Mouse (Mus musculus): Measurements from ENCODE around the gene Dpy19l1.

- no peak for TF ChIP-seq CTCF (IDR thresholded peaks at IDR 0.05; ENCODE audit: insufficient read depth, low read length)
- TF ChIP-seq POLR2A (IDR thresholded peaks at IDR 0.05; ENCODE audit: borderline replicate concordance, extremely low read depth, low read depth, low read length): no peak
Observed at GRCm38 (mm10) chr9:24461379-24461961, 41.5 kb downstream of the Dpy19l1 start.
